Mouse (Mus musculus) embryo, embryonic 10.5 days (tissue): Measurements from ENCODE around the gene Igf1r.

ENCODE experiments used
- DNase-seq: peaks from one replicate; pipeline ENCODE4 v3.0.0-alpha.2; 2015; ENCODE audit warnings: low spot score

Igf1r gene

GRCm38 (mm10) chr7:68228491-68228890, 275.9 kb downstream of the Igf1r start:
- peak; percentile 35 for DNase-seq

GRCm38 (mm10) chr7:68230831-68231230, 278.2 kb downstream of the Igf1r start:
- no peak for DNase-seq

GRCm38 (mm10) chr7:68232521-68232920, 279.9 kb downstream of the Igf1r start:
- no peak for DNase-seq

DNA sequence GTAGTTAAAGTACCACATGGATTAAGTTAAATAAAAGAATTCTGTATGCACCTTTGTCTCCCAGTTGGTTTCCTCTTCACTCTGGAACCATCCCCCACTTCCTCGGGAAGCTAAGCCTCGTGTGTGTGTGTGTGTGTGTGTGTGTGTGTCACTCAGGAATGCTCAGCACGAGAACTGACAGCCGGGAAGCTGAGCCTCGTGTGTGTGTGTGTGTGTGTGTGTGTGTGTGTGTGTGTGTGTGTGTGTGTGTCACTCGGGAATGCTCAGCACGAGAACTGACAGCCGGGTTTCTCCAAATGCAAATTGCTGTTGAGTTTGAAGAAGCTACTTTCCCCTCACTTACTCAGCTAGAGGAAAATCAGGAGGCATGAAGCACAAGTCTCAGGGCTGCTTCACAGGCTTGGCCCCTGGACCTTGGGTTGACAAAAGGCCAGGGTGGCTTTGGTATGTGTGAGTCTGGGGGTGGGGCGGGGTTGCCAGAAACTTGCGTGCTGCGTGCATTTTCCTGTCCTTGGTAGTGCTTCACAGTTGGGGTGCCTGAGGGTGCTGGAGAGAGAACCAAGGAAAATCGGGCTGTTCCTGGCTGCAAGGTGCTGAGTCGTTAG, 281.1 kb downstream of the Igf1r start:
- DNase-seq: peak; percentile 73

DNA sequence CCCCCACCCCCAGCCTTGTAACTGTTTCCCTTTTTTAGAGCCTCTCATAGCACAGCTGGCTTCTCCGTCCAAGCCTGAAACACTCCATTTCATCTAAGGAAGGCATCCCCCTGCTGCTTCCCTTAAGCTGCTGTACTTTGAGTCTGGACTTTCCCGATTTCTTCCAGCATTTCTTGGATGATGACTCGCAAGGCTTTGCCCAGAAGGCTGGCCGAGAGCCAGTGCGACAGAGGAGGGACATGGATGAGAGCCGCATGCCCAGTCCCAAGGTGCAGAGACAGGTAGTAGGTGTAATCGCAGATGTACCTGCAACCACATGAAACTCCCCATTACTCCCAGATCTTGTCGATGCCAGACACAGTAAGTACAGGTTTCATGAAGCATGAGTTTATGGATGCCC, 284.2 kb downstream of the Igf1r start:
- DNase-seq: no peak

- DNase-seq: no peak
Measured at GRCm38 (mm10) chr7:68239220-68239827, 286.7 kb downstream of the Igf1r start.

- no peak for DNase-seq
Measured at GRCm38 (mm10) chr7:68241205-68241604, 288.6 kb downstream of the Igf1r start.

DNA sequence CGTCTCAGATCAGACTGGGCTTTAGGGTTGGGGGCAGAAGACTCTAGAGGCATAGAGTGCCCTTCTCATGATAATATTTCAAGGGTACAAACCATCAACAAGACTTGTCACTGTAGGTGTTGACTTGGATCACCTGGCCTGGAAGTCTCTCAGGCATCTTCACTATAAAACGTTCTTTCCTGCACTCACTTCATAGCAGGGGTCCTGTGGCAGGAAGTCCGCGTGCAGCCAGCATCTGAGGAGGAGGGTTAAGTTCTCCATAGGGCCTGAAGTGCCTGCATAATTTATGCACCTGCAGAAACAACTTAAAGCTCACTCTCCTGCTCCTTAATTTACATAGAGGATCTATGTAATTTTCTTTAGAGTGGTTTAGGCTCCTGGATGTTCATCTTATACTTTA, 293.1 kb downstream of the Igf1r start:
- no peak for DNase-seq

- no peak for DNase-seq
Measured at GRCm38 (mm10) chr7:68246249-68246648, 293.6 kb downstream of the Igf1r start.

GRCm38 (mm10) chr7:68250411-68250810, 297.8 kb downstream of the Igf1r start:
- DNase-seq: no peak

GRCm38 (mm10) chr7:68250902-68251301, 298.3 kb downstream of the Igf1r start:
- DNase-seq: no peak

DNA sequence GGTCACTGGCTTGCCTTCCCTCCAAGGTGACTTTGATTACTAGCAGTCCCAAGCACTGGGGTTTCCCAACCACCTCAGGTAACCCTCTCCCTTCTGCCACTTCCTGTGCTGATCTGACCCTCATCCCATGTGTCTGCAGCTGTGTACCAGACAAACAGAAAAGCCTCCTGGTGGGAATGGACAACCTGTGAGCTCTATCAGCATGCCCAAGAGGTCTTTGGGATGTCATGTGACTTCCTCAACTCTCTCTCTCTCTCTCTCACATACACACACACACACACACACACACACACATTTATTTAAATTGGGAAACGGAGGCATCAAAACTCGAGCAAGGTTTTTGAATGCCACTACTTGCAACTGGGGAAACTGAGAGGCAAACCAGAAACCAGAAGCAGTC, 305.1 kb downstream of the Igf1r start:
- DNase-seq: no peak

- DNase-seq: no peak
Measured at GRCm38 (mm10) chr7:68258326-68259150, 305.9 kb downstream of the Igf1r start.

DNA sequence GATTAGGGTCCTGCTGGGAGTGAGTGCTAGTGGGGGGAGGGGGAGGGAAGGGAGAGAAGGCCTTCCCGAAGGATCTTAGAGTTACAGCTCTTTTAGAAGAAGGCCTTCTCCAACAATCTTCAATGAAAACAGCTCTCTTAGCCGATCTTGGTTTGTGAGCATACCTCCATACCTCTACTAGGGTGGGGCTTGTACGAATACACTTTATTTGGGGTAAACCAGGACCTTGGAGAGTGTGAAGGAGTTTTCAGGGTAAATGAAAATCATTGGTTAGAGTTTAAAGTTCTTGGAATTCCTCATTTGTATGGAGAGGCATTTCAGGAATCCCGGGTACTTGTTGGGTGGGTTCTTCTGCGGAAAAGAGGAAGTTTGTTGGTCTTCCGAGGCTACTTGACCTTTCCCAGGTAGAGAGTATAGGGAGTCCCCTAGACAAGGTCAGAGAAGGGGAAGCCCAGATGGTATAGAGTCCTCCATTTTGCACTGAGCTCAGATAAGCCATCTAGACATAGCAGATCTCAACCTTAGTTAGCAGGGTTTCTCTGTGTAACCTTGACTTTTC, 307.0 kb downstream of the Igf1r start:
- DNase-seq: no peak

GRCm38 (mm10) chr7:68262612-68263200, 310.1 kb downstream of the Igf1r start:
- peak; percentile 56 for DNase-seq

- DNase-seq: no peak
Measured at GRCm38 (mm10) chr7:68263346-68264027, 310.9 kb downstream of the Igf1r start.

- peak; percentile 70 for DNase-seq
Measured at GRCm38 (mm10) chr7:68264028-68264453, 311.4 kb downstream of the Igf1r start, which contains the start of gene Pgpep1l. Pgpep1l (minus strand) TSS chr7:68264233.

DNA sequence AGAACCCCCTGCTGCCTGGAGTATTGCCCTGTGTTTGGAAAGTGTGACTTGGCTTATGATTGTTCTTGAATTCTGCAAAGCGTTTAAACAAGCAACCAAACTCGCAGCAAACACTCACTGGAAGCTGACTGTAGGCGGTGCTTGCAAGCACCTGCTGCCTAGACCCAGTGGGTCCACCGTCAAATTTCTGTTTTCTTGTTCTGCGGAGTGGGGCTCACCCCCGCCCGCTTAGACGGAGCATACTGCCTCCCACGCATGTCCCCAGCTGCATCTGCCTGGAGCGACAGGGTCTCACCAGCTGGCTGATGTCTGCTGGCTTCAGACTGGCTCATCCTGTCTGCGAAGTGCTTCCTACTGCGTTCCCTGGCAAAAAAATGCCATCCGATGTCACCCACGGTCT, 311.9 kb downstream of the Igf1r start:
- peak; percentile 16 for DNase-seq

DNA sequence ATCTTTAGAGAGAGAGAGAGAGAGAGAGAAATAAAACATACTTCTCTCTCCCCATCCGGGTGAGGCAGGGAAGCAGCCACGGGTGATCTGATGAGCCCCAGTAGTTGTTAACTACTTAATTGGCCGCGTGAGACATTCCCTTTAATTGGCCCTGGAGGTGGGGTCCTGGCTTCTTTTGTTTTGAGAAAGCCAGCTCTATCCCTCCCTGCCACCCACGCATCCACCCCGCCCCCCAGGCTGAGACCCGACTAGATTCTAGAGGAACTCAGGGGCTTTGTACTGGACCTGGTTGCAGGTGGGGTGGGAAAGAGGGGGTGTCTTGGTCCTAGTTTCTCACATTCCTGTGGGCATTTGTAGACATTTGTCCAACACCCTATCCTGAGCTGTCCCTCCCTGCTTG, 312.8 kb downstream of the Igf1r start:
- DNase-seq: no peak

DNA sequence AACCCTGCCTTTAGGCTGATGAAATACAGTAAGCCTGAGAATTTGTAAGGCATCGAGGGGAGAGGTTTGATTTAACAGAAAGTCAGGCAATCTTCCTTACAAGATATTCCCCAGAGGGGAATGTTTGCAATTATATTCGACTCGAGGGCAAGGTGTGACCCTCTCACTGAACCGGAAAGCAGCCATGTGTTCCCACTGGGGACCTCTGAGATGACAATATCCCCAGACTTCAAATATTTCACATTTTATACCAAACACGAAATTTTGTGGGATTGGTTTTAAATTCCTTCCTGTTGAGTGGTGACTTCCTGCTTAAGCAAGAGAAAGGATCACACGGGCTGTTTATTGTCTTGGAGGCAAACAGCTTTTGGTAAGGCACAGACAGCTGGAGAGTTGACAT, 314.1 kb downstream of the Igf1r start:
- peak; percentile 56 for DNase-seq

- DNase-seq: no peak
Measured at GRCm38 (mm10) chr7:68270551-68270950, 317.9 kb downstream of the Igf1r start.

GRCm38 (mm10) chr7:68271816-68272215, 319.2 kb downstream of the Igf1r start:
- no peak for DNase-seq
